Mouse (Mus musculus): ENCODE results near the gene Foxe3. TPM values are rescaled to one million over a fixed set of nuclear protein-coding genes. Genes with fewer than 3 reads are reported as not detected.
A peak's percentile ranks its signal among the peaks of the same experiment; 100 is the strongest.

Gene Foxe3
- polyA plus RNA-seq, 1 experiment from 2014 or later, result not detected

- DNase-seq (no peak), ATAC-seq (ENCODE audit: low FRiP score, low TSS enrichment) (no peak)
- 3% methylated on average over 20 of the region's 20 CpGs for WGBS
These were observed 16.0 kb downstream of the Foxe3 start for GRCm38 (mm10) chr4:114909602-114910484.

GRCm38 (mm10) chr4:114908829-114909601, 16.8 kb downstream of the Foxe3 start, which contains the start of gene Foxd2:
Gene Foxd2 (minus strand): TSS chr4:114908873.
- Histone ChIP-seq H3K9me3 (ENCODE audit: control insufficient read depth, low read length) (no peaks in the 10 kb centered on the region), H3K9ac (replicated peaks; ENCODE audit: low read length) (peak within 1 kb of the TSS; percentile 23; the same call in 1 of the 2 replicates), H3K27ac (replicated peaks; ENCODE audit: low read depth, low read length) (no peak within 1 kb of the TSS), H3K4me3 (replicated peaks; ENCODE audit: low read depth, low read length) (peak within 1 kb of the TSS; percentile 38), H3K27me3 (ENCODE audit: control insufficient read depth, insufficient read depth, low read length) (peaks cover 98% of the 10 kb centered on the region), H3K4me2 (ENCODE audit: low read length) (peak within 1 kb of the TSS; percentile 64), H3K4me1 (ENCODE audit: control insufficient read depth, insufficient read depth, low read length) (0 out of 2 replicates have a peak, but pooled peaks cover 3% of the 10 kb centered on the region), H3K36me3 (ENCODE audit: control insufficient read depth, insufficient read depth, low read length) (no peaks in the 10 kb centered on the region)
- DNase-seq (peak; percentile 89), ATAC-seq (ENCODE audit: low FRiP score, low TSS enrichment) (peak; percentile 77)
- under 1% methylated on average over 64 of the region's 64 CpGs for WGBS

More at GRCm38 (mm10) chr4:114909602-114910484, 16.0 kb downstream of the Foxe3 start:
- no peak overlapping the region for H3K9ac ChIP-seq (replicated peaks; ENCODE audit: low read length)
- no peaks in the 10 kb centered on the region for H3K36me3 ChIP-seq (ENCODE audit: control insufficient read depth, insufficient read depth, low read length)
- H3K27ac ChIP-seq (replicated peaks; ENCODE audit: low read depth, low read length), result no peak overlapping the region
- no peaks in the 10 kb centered on the region for H3K9me3 ChIP-seq (ENCODE audit: control insufficient read depth, low read length)
- H3K4me2 ChIP-seq (ENCODE audit: low read length), result peak overlapping the region; percentile 64
- peak overlapping the region; percentile 38 for H3K4me3 ChIP-seq (replicated peaks; ENCODE audit: low read depth, low read length)
- 0 out of 2 replicates have a peak, but pooled peaks cover 3% of the 10 kb centered on the region for H3K4me1 ChIP-seq (ENCODE audit: control insufficient read depth, insufficient read depth, low read length)
- H3K27me3 ChIP-seq (ENCODE audit: control insufficient read depth, insufficient read depth, low read length), result peaks cover 98% of the 10 kb centered on the region

- Histone ChIP-seq H3K9ac (replicated peaks; ENCODE audit: low read length) (peak overlapping the region; percentile 23; the same call in 1 of the 2 replicates), H3K9me3 (ENCODE audit: control insufficient read depth, low read length) (no peaks in the 10 kb centered on the region), H3K27me3 (ENCODE audit: control insufficient read depth, insufficient read depth, low read length) (peaks cover 98% of the 10 kb centered on the region), H3K4me1 (ENCODE audit: control insufficient read depth, insufficient read depth, low read length) (0 out of 2 replicates have a peak, but pooled peaks cover 3% of the 10 kb centered on the region), H3K36me3 (ENCODE audit: control insufficient read depth, insufficient read depth, low read length) (no peaks in the 10 kb centered on the region), H3K4me2 (ENCODE audit: low read length) (peak overlapping the region; percentile 64), H3K27ac (replicated peaks; ENCODE audit: low read depth, low read length) (no peak overlapping the region), H3K4me3 (replicated peaks; ENCODE audit: low read depth, low read length) (peak overlapping the region; percentile 38)
- DNase-seq, result peak; percentile 59
- ATAC-seq (ENCODE audit: low FRiP score, low TSS enrichment), result peak; percentile 3; the same call in 1 of the 2 replicates
- under 1% methylated on average over 95 of the region's 103 CpGs for WGBS
These were observed 17.6 kb downstream of the Foxe3 start for GRCm38 (mm10) chr4:114907951-114908828.

- Histone ChIP-seq H3K9ac (replicated peaks; ENCODE audit: low read length) (no peak overlapping the region), H3K27ac (replicated peaks; ENCODE audit: low read depth, low read length) (no peak overlapping the region), H3K27me3 (ENCODE audit: control insufficient read depth, insufficient read depth, low read length) (peaks cover 98% of the 10 kb centered on the region), H3K4me1 (ENCODE audit: control insufficient read depth, insufficient read depth, low read length) (0 out of 2 replicates have a peak, but pooled peaks cover 3% of the 10 kb centered on the region), H3K36me3 (ENCODE audit: control insufficient read depth, insufficient read depth, low read length) (no peaks in the 10 kb centered on the region), H3K4me3 (replicated peaks; ENCODE audit: low read depth, low read length) (peak overlapping the region; percentile 38), H3K9me3 (ENCODE audit: control insufficient read depth, low read length) (no peaks in the 10 kb centered on the region), H3K4me2 (ENCODE audit: low read length) (peak overlapping the region; percentile 64)
- ATAC-seq (ENCODE audit: low FRiP score, low TSS enrichment), result no peak
- DNase-seq, result peak; percentile 54
- 2% methylated on average over 74 of the region's 74 CpGs for WGBS
These were observed 18.5 kb downstream of the Foxe3 start for GRCm38 (mm10) chr4:114907056-114907917.

- H3K9ac ChIP-seq (replicated peaks; ENCODE audit: low read length), result no peak overlapping the region
- no peak overlapping the region for H3K4me2 ChIP-seq (ENCODE audit: low read length)
- ATAC-seq (ENCODE audit: low FRiP score, low TSS enrichment) (no peak), DNase-seq (no peak)
- no peaks in the 10 kb centered on the region for H3K36me3 ChIP-seq (ENCODE audit: control insufficient read depth, insufficient read depth, low read length)
- 0 out of 2 replicates have a peak, but pooled peaks cover 4% of the 10 kb centered on the region for H3K4me1 ChIP-seq (ENCODE audit: control insufficient read depth, insufficient read depth, low read length)
- H3K4me3 ChIP-seq (replicated peaks; ENCODE audit: low read depth, low read length), result no peak overlapping the region
- no peak overlapping the region for H3K27ac ChIP-seq (replicated peaks; ENCODE audit: low read depth, low read length)
- no peaks in the 10 kb centered on the region for H3K9me3 ChIP-seq (ENCODE audit: control insufficient read depth, low read length)
- 4% methylated on average over 10 of the region's 10 CpGs for WGBS
- peaks cover 98% of the 10 kb centered on the region for H3K27me3 ChIP-seq (ENCODE audit: control insufficient read depth, insufficient read depth, low read length)
These were observed 19.7 kb downstream of the Foxe3 start for GRCm38 (mm10) chr4:114905969-114906680.

GRCm38 (mm10) chr4:114905501-114905900, 20.3 kb downstream of the Foxe3 start:
- DNase-seq, result no peak
- Histone ChIP-seq H3K4me3 (replicated peaks; ENCODE audit: low read depth, low read length) (no peak overlapping the region), H3K27ac (replicated peaks; ENCODE audit: low read depth, low read length) (no peak overlapping the region), H3K36me3 (ENCODE audit: control insufficient read depth, insufficient read depth, low read length) (no peaks in the 10 kb centered on the region), H3K9me3 (ENCODE audit: control insufficient read depth, low read length) (no peaks in the 10 kb centered on the region), H3K9ac (replicated peaks; ENCODE audit: low read length) (no peak overlapping the region), H3K4me1 (ENCODE audit: control insufficient read depth, insufficient read depth, low read length) (0 out of 2 replicates have a peak, but pooled peaks cover 5% of the 10 kb centered on the region), H3K4me2 (ENCODE audit: low read length) (no peak overlapping the region), H3K27me3 (ENCODE audit: control insufficient read depth, insufficient read depth, low read length) (peaks cover 99% of the 10 kb centered on the region)
- ATAC-seq (ENCODE audit: low FRiP score, low TSS enrichment), result no peak
- 31% methylated on average over 3 of the region's 3 CpGs for WGBS

- Histone ChIP-seq H3K36me3 (ENCODE audit: control insufficient read depth, insufficient read depth, low read length) (no peaks in the 10 kb centered on the region), H3K4me2 (ENCODE audit: low read length) (no peak overlapping the region), H3K9me3 (ENCODE audit: control insufficient read depth, low read length) (no peaks in the 10 kb centered on the region), H3K9ac (replicated peaks; ENCODE audit: low read length) (no peak overlapping the region), H3K4me1 (ENCODE audit: control insufficient read depth, insufficient read depth, low read length) (0 out of 2 replicates have a peak, but pooled peaks cover 5% of the 10 kb centered on the region), H3K4me3 (replicated peaks; ENCODE audit: low read depth, low read length) (no peak overlapping the region), H3K27ac (replicated peaks; ENCODE audit: low read depth, low read length) (no peak overlapping the region), H3K27me3 (ENCODE audit: control insufficient read depth, insufficient read depth, low read length) (peaks cover 99% of the 10 kb centered on the region)
- WGBS, result 2% methylated on average over 11 of the region's 11 CpGs
- ATAC-seq (ENCODE audit: low FRiP score, low TSS enrichment), result no peak
- DNase-seq, result peak; percentile 45
These were observed 22.4 kb downstream of the Foxe3 start for GRCm38 (mm10) chr4:114903422-114903782.
